Mouse (Mus musculus): ENCODE results near the gene Scg5.

GRCm38 (mm10) chr2:113795186-113795585 is 33.7 kb downstream of the Scg5 start:
- no peak for TF ChIP-seq POLR2A (IDR thresholded peaks at IDR 0.05; ENCODE audit: borderline replicate concordance, control insufficient read depth, low read depth, low read length)
- no peak for TF ChIP-seq CTCF (IDR thresholded peaks at IDR 0.05; ENCODE audit: control insufficient read depth, insufficient read depth, low read length)
